Mouse (Mus musculus) lung, embryonic 14.5 days (tissue): ENCODE measurements at regions not wholly inside any gene's neighbourhood (a gene's known extent, or its start where the extent isn't known, plus 50 kb on each side); places are given as distances from the start of the nearest gene placed in this dataset.

ENCODE experiments used
- ATAC-seq: fragments of 200-750 bp; cut with Nextera tagmentation; 2 replicates; pipeline ENCODE4 v1.8.0; 2017; ENCODE audit warnings: mild to moderate bottlenecking, moderate TSS enrichment, moderate library complexity; ENCODE audit not compliant: insufficient read depth
- DNase-seq: peaks from one replicate; pipeline ENCODE4 v3.0.0-alpha.2; 2015
- H3K27ac ChIP-seq: fragments of 300-500 bp; sonication (generic); 2 replicates; pipeline ENCODE4 v1.5.1; 2014; ENCODE audit warnings: low read depth, mild to moderate bottlenecking, moderate library complexity
- H3K27me3 ChIP-seq: fragments of 300-500 bp; sonication (generic); 2 replicates; pipeline ENCODE4 v1.6.1; 2014; ENCODE audit warnings: low read length, control low read depth; ENCODE audit not compliant: insufficient read depth
- H3K36me3 ChIP-seq: fragments of 300-500 bp; sonication (generic); 2 replicates; pipeline ENCODE4 v1.6.1; 2014; ENCODE audit warnings: control low read depth; ENCODE audit not compliant: insufficient read depth
- H3K4me1 ChIP-seq: fragments of 300-500 bp; sonication (generic); 2 replicates; pipeline ENCODE4 v1.6.1; 2014; ENCODE audit warnings: antibody characterized with exemption, control low read depth; ENCODE audit not compliant: insufficient read depth
- H3K4me2 ChIP-seq: fragments of 300-500 bp; sonication (generic); 2 replicates; pipeline ENCODE4 v1.6.1; 2014; ENCODE audit warnings: mild to moderate bottlenecking
- H3K4me3 ChIP-seq: fragments of 300-500 bp; sonication (generic); 2 replicates; pipeline ENCODE4 v1.5.1; 2014; ENCODE audit warnings: low read depth, low read length
- H3K9ac ChIP-seq: fragments of 300-500 bp; sonication (generic); 2 replicates; pipeline ENCODE4 v1.6.1; 2014
- H3K9me3 ChIP-seq: fragments of 300-500 bp; sonication (generic); 2 replicates; pipeline ENCODE4 v1.6.1; 2016; ENCODE audit warnings: low read depth, low read length, control low read depth
- CTCF ChIP-seq: IDR thresholded peaks from 2 replicates; pipeline ENCODE4 v1.5.1; 2016; ENCODE audit warnings: antibody characterized with exemption, low read depth
- WGBS: fragments of 180-500 bp; shearing (Covaris S2); extraction: QIAGEN DNeasy Blood & Tissue Kit; methylation state at CpG from one replicate; pipeline ENCODE4 v1.1.7; 2014; 5-methylcytosine and 5-hydroxymethylcytosine counted together

- 86% methylated on average over 5 of the region's 5 CpGs for WGBS
- no peak overlapping the region for H3K4me3 ChIP-seq
- no peak overlapping the region for H3K9ac ChIP-seq
- DNase-seq (no peak), ATAC-seq (no peak)
- no peaks in the 10 kb centered on the region for H3K27me3 ChIP-seq
- no peak overlapping the region for H3K4me2 ChIP-seq
- H3K4me1 ChIP-seq = no peaks in the 10 kb centered on the region
- no peak overlapping the region for H3K27ac ChIP-seq
- no peaks in the 10 kb centered on the region for H3K9me3 ChIP-seq
- TF ChIP-seq CTCF = no peak
- H3K36me3 ChIP-seq = no peaks in the 10 kb centered on the region
Measured at GRCm38 (mm10) chr1:165064981-165065380, 95.6 kb downstream of the Tbx19 start.

DNA sequence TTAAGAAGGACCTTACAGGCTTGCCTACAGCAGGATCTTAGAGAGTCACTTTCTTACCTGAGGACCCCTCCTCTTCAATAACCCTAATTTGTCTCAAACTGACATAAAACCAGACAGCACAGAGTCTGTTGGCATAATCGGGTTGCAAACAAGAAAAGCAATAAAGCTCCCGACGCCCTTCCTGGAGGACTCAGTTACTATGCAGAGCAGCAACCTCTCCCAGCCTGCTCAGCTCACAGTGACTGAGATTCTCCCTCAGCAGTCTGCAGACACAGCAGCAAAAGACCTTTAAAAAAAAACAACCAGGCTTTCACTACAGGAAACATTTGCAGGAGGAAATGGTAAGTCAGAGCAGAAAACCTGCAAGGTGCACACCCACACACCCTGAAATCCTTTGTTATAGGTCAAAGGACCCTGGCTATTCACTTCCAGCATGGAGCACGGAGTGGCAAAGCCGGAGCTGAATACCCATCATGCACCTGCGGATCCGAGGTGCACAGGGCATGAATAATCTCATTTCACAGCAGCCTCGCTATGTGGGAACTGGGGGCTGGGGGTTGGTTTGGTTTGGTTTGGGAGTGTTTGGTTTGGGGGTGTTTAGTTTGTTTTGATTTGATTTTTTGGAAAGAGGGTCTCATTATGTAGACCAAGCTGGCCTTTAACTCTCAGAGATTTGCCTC lies 97.6 kb downstream of the Tbx19 start:
- WGBS = 66% methylated on average over 8 of the region's 8 CpGs
- TF ChIP-seq CTCF = no peak
- no peaks in the 10 kb centered on the region for H3K27me3 ChIP-seq

DNA sequence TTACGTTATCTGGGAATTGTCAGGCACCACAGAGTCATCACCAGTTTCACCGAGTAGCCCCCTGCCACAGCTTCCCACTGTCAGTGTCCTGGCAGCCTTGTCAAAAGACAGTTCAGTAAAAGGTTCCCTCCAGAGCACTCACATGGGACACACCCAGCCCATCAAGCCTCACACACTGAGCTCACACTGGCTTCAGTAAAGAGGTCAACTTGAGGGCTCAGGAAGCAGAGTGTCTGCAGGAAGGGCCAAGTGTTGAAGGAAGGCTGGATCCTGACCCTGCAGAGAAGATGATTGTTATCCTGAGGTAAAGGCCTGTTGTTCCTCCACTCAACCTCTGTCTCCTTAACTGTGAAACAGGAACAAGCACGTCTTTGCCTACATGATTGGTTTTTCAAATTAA lies 99.2 kb downstream of the Tbx19 start:
- no peaks in the 10 kb centered on the region for H3K36me3 ChIP-seq
- no peak for DNase-seq
- no peak overlapping the region for H3K27ac ChIP-seq
- H3K9me3 ChIP-seq = no peaks in the 10 kb centered on the region
- no peaks in the 10 kb centered on the region for H3K4me1 ChIP-seq
- H3K4me3 ChIP-seq = no peak overlapping the region
- H3K27me3 ChIP-seq = no peaks in the 10 kb centered on the region
- 51% methylated on average over 3 of the region's 3 CpGs for WGBS
- ATAC-seq = no peak
- H3K4me2 ChIP-seq = no peak overlapping the region
- H3K9ac ChIP-seq = no peak overlapping the region
- TF ChIP-seq CTCF = no peak

More for the DNA sequence above, 97.6 kb downstream of the Tbx19 start:
- H3K36me3 ChIP-seq = no peaks in the 10 kb centered on the region
- ATAC-seq (no peak), DNase-seq (no peak)
- H3K27ac ChIP-seq = no peak overlapping the region
- H3K9me3 ChIP-seq = no peaks in the 10 kb centered on the region
- H3K9ac ChIP-seq = no peak overlapping the region
- H3K4me2 ChIP-seq = no peak overlapping the region
- no peaks in the 10 kb centered on the region for H3K4me1 ChIP-seq
- H3K4me3 ChIP-seq = no peak overlapping the region

GRCm38 (mm10) chr1:165054245-165054644 lies 106.3 kb downstream of the Tbx19 start:
- Histone ChIP-seq H3K9ac (no peak overlapping the region), H3K4me1 (no peaks in the 10 kb centered on the region), H3K36me3 (no peaks in the 10 kb centered on the region), H3K27me3 (no peaks in the 10 kb centered on the region), H3K4me2 (no peak overlapping the region), H3K9me3 (no peaks in the 10 kb centered on the region), H3K27ac (no peak overlapping the region), H3K4me3 (no peak overlapping the region)
- DNase-seq = no peak
- no peak for ATAC-seq
- no peak for TF ChIP-seq CTCF
- 81% methylated on average over 6 of the region's 6 CpGs for WGBS

GRCm38 (mm10) chr1:165051294-165051693 lies 109.3 kb downstream of the Tbx19 start:
- DNase-seq = no peak
- H3K9ac ChIP-seq = no peak overlapping the region
- no peaks in the 10 kb centered on the region for H3K36me3 ChIP-seq
- TF ChIP-seq CTCF = no peak
- H3K27me3 ChIP-seq = no peaks in the 10 kb centered on the region
- no peaks in the 10 kb centered on the region for H3K4me1 ChIP-seq
- no peak overlapping the region for H3K4me2 ChIP-seq
- H3K27ac ChIP-seq = no peak overlapping the region
- no peaks in the 10 kb centered on the region for H3K9me3 ChIP-seq
- no peak overlapping the region for H3K4me3 ChIP-seq
- WGBS = 51% methylated on average over 2 of the region's 2 CpGs
- ATAC-seq = no peak

GRCm38 (mm10) chr1:165050176-165050575 lies 110.4 kb downstream of the Tbx19 start:
- ATAC-seq (no peak), DNase-seq (no peak)
- Histone ChIP-seq H3K27me3 (no peaks in the 10 kb centered on the region), H3K4me3 (no peak overlapping the region), H3K36me3 (no peaks in the 10 kb centered on the region), H3K9me3 (no peaks in the 10 kb centered on the region), H3K27ac (no peak overlapping the region), H3K4me2 (no peak overlapping the region), H3K9ac (no peak overlapping the region), H3K4me1 (no peaks in the 10 kb centered on the region)
- 67% methylated on average over 4 of the region's 4 CpGs for WGBS
- no peak for TF ChIP-seq CTCF

- Histone ChIP-seq H3K27ac (no peak overlapping the region), H3K9ac (no peak overlapping the region), H3K36me3 (no peaks in the 10 kb centered on the region), H3K4me3 (no peak overlapping the region), H3K4me1 (no peaks in the 10 kb centered on the region), H3K4me2 (no peak overlapping the region), H3K27me3 (no peaks in the 10 kb centered on the region), H3K9me3 (no peaks in the 10 kb centered on the region)
- peak; percentile 50 for DNase-seq
- 11% methylated on average over 7 of the region's 7 CpGs for WGBS
- TF ChIP-seq CTCF = no peak
- peak; percentile 91 for ATAC-seq
Measured at GRCm38 (mm10) chr1:165046637-165047036, 111.3 kb upstream of the Xcl1 start.
